Comparison of ENCODE assay signal across 17 mouse cellular contexts in genomic region chr2:128137480-128138276, GRCm38 (mm10). TPM values are rescaled to one million over a fixed set of nuclear protein-coding genes. Genes with fewer than 3 reads are reported as not detected.
A peak's percentile ranks its signal among the peaks of the same experiment; 100 is the strongest.
DNase-seq lines count a peak whose midpoint lies in the region; ATAC-seq and TF ChIP-seq lines count a peak whose summit lies in the region.
"Had no signal": no experiment of that assay in that cellular context is flagged by ENCODE, and none has a peak within 500 bp of the region (broad histone marks: within the 10 kb centered on the region; RNA-seq: fewer than 3 reads in every experiment).

No protein-coding gene starts in this region.

- H3K27ac ChIP-seq in heart, embryonic 11.5 days (ENCODE audit: low read depth, low read length), result no peak overlapping the region
- H3K27ac ChIP-seq in embryonic facial prominence, embryonic 12.5 days, result no peak overlapping the region
- H3K27ac ChIP-seq: kidney, embryonic 15.5 days; midbrain, embryonic 10.5 days; stomach, embryonic 15.5 days had no signal

- intact Hi-C loops in heart, postnatal 10 days (cut with DNase I), result loop anchor here (2.0 kb wide), 1 partner anchor 49 kb away; no protein-coding TSS in a partner anchor

- no peak for ATAC-seq in heart, embryonic 11.5 days (replicated peaks; ENCODE audit: insufficient number of reproducible peaks, low FRiP score, low TSS enrichment)
- ATAC-seq in embryonic facial prominence, embryonic 12.5 days (ENCODE audit: insufficient number of reproducible peaks, insufficient read depth, low FRiP score, low TSS enrichment), result no peak
- no peak for ATAC-seq in inflammation-experienced regulatory T-cells, adult 6 months
- ATAC-seq: hindbrain, embryonic 16.5 days had no signal

- no peak overlapping the region for H3K4me3 ChIP-seq in heart, embryonic 11.5 days (ENCODE audit: low read depth, low read length)
- no peak overlapping the region for H3K4me3 ChIP-seq in embryonic facial prominence, embryonic 12.5 days
- H3K4me3 ChIP-seq: kidney, embryonic 15.5 days; midbrain, embryonic 10.5 days; myocyte; stomach, embryonic 15.5 days had no signal

- H3K36me3 ChIP-seq in heart, embryonic 11.5 days (ENCODE audit: control insufficient read depth, insufficient read depth, low read length), result peaks cover 12% of the 10 kb centered on the region; the same call in 1 of the 2 replicates
- peaks cover 23% of the 10 kb centered on the region for H3K36me3 ChIP-seq in embryonic facial prominence, embryonic 12.5 days

- H3K4me1 ChIP-seq in heart, embryonic 11.5 days (ENCODE audit: control insufficient read depth, insufficient read depth, low read length), result peaks cover 7% of the 10 kb centered on the region
- H3K4me1 ChIP-seq in embryonic facial prominence, embryonic 12.5 days, result peaks cover 47% of the 10 kb centered on the region

- TF ChIP-seq CTCF in brain, embryonic 14.5 days (IDR thresholded peaks at IDR 0.05; ENCODE audit: borderline replicate concordance, extremely low read depth, insufficient read depth, insufficient read length), result no peak

- DNase-seq in heart, adult 11 months, result peak; percentile 97
- DNase-seq in brain, embryonic 14.5 days (ENCODE audit: low read depth), result peak; percentile 41
- peak; percentile 77 to 83 for DNase-seq in heart, postnatal 10 days
- no peak for DNase-seq in right cerebral cortex, postnatal 14 days
- DNase-seq: cerebellum, adult 11-12 months; gastrocnemius, postnatal 36 days; lung, embryonic 14.5 days; right cerebral cortex, postnatal 4 days; thymus, postnatal 4 days had no signal

- H3K9me3 ChIP-seq in heart, embryonic 11.5 days (replicated peaks; ENCODE audit: control insufficient read depth, low read length), result no peaks in the 10 kb centered on the region
- H3K9me3 ChIP-seq in embryonic facial prominence, embryonic 12.5 days, result no peaks in the 10 kb centered on the region
- H3K9me3 ChIP-seq: kidney, embryonic 15.5 days; midbrain, embryonic 10.5 days; stomach, embryonic 15.5 days had no signal

- H3K27me3 ChIP-seq in heart, embryonic 11.5 days (ENCODE audit: control insufficient read depth, insufficient read depth, low read length), result no peaks in the 10 kb centered on the region
- H3K27me3 ChIP-seq in embryonic facial prominence, embryonic 12.5 days, result no peaks in the 10 kb centered on the region
- H3K27me3 ChIP-seq: kidney, embryonic 15.5 days; stomach, embryonic 15.5 days had no signal

- 81% methylated on average over 22 of the region's 22 CpGs for WGBS in heart, embryonic 11.5 days (ENCODE audit: insufficient replicate concordance)
- WGBS in embryonic facial prominence, embryonic 12.5 days, result 54% methylated on average over 22 of the region's 22 CpGs

- no peak overlapping the region for H3K4me2 ChIP-seq in heart, embryonic 11.5 days
- peak overlapping the region; percentile 12; the same call in 1 of the 2 replicates for H3K4me2 ChIP-seq in embryonic facial prominence, embryonic 12.5 days (replicated peaks)
- H3K4me2 ChIP-seq: kidney, embryonic 15.5 days; lung, embryonic 14.5 days; stomach, embryonic 15.5 days had no signal

- H3K9ac ChIP-seq in heart, embryonic 11.5 days (ENCODE audit: low read depth, low read length), result no peak overlapping the region
- no peak overlapping the region for H3K9ac ChIP-seq in embryonic facial prominence, embryonic 12.5 days
- H3K9ac ChIP-seq: kidney, embryonic 15.5 days; lung, embryonic 14.5 days; stomach, embryonic 15.5 days had no signal

- TF ChIP-seq POLR2A in brain, embryonic 14.5 days (IDR thresholded peaks at IDR 0.05; ENCODE audit: borderline replicate concordance, extremely low read depth, insufficient read depth, insufficient read length, poor library complexity, severe bottlenecking), result no peak

RNA-seq across cellular contexts. Expression of gene Bcl2l11, which starts 11.8 kb away (rescaled TPM):
- polyA plus RNA-seq in heart, embryonic 11.5 days (2014; fragmentation: Nextera tagmentation; extraction: Ambion mirVana), result 11.3 and 15.2 TPM in 2 replicates
- polyA plus RNA-seq in brain, embryonic 14.5 days (2012; rRNA removed), result 13.8 and 17.0 TPM in 2 replicates
- 30.3 and 33.7 TPM in 2 replicates for polyA plus RNA-seq in embryonic facial prominence, embryonic 12.5 days (2016; fragmentation: Nextera tagmentation; extraction: Ambion mirVana)
- total RNA-seq in heart, postnatal 10 days (2021), result 10 to 100 TPM; 26.0 to 38.4 TPM
- polyA plus RNA-seq in inflammation-experienced regulatory T-cells, adult 6 months (2017; shearing (Covaris generic)), result 10 to 100 TPM in 2 of 3 experiments, 1 to 10 TPM in 1; 8.8 to 16.6 (median 14.3) TPM
